Mouse (Mus musculus) hindbrain, embryonic 10.5 days (tissue): ENCODE measurements around the gene Peli1. TPM values are rescaled to one million over a fixed set of nuclear protein-coding genes. Genes with fewer than 3 reads are reported as not detected.

Experiments used
- DNase-seq: peaks from one replicate; pipeline ENCODE4 v3.0.0-alpha.2; 2017; ENCODE audit warnings: low spot score
- H3K27ac ChIP-seq: fragments of 300-500 bp; sonication (generic); 2 replicates; pipeline ENCODE4 v1.5.1; 2016; ENCODE audit warnings: mild to moderate bottlenecking, moderate library complexity
- H3K27me3 ChIP-seq: fragments of 300-500 bp; sonication (generic); 2 replicates; pipeline ENCODE4 v1.6.1; 2016; ENCODE audit warnings: mild to moderate bottlenecking; ENCODE audit not compliant: poor library complexity, insufficient read depth, severe bottlenecking
- H3K36me3 ChIP-seq: fragments of 300-500 bp; sonication (generic); 2 replicates; pipeline ENCODE4 v1.6.1; 2016; ENCODE audit warnings: mild to moderate bottlenecking, moderate library complexity
- H3K4me1 ChIP-seq: fragments of 300-500 bp; sonication (generic); replicated peaks from 2 replicates; pipeline ENCODE4 v1.6.1; 2016; ENCODE audit warnings: mild to moderate bottlenecking
- H3K4me3 ChIP-seq: fragments of 300-500 bp; sonication (generic); 2 replicates; pipeline ENCODE4 v1.5.1; 2016; ENCODE audit warnings: mild to moderate bottlenecking, moderate library complexity
- H3K9me3 ChIP-seq: fragments of 300-500 bp; sonication (generic); 2 replicates; pipeline ENCODE4 v1.6.1; 2016; ENCODE audit warnings: mild to moderate bottlenecking, moderate library complexity
- WGBS: fragments of 180-500 bp; shearing (Covaris S2); methylation state at CpG from one replicate; pipeline ENCODE4 v1.1.7; 2016; 5-methylcytosine and 5-hydroxymethylcytosine counted together
- polyA plus RNA-seq: library from polyadenylated mRNA; unstranded; fragments of >200 nt; fragmentation: Nextera tagmentation; extraction: Ambion mirVana; gene quantifications from 2 replicates; pipeline ENCODE4 v1.2.1, GENCODE M21; 2016

Gene Peli1
- polyA plus RNA-seq, 1 experiment from 2014 or later, result 75.9 TPM

GRCm38 (mm10) chr11:21100704-21101103, 9.6 kb downstream of the Peli1 start:
- 96% methylated on average over 1 of the region's 1 CpGs for WGBS

GRCm38 (mm10) chr11:21101286-21101685, 10.2 kb downstream of the Peli1 start:
- DNase-seq, result no peak
- Histone ChIP-seq H3K36me3 (peaks cover 19% of the 10 kb centered on the region), H3K9me3 (0 out of 2 replicates have a peak, but pooled peaks cover 2% of the 10 kb centered on the region), H3K4me3 (no peak overlapping the region), H3K27ac (no peak overlapping the region), H3K27me3 (no peaks in the 10 kb centered on the region), H3K4me1 (no peaks in the 10 kb centered on the region)
- WGBS, result 79% methylated on average over 4 of the region's 4 CpGs

More at GRCm38 (mm10) chr11:21100704-21101103, 9.6 kb downstream of the Peli1 start:
- H3K27ac ChIP-seq, result no peak overlapping the region
- peaks cover 22% of the 10 kb centered on the region for H3K36me3 ChIP-seq
- H3K27me3 ChIP-seq, result no peaks in the 10 kb centered on the region
- no peak for DNase-seq
- 0 out of 2 replicates have a peak, but pooled peaks cover 2% of the 10 kb centered on the region for H3K9me3 ChIP-seq
- H3K4me3 ChIP-seq, result no peak overlapping the region
- H3K4me1 ChIP-seq, result no peaks in the 10 kb centered on the region

- WGBS, result 96% methylated on average over 6 of the region's 6 CpGs
Observed at GRCm38 (mm10) chr11:21102273-21103005, 11.3 kb downstream of the Peli1 start.

GRCm38 (mm10) chr11:21103186-21103585, 12.1 kb downstream of the Peli1 start:
- no peak overlapping the region for H3K4me3 ChIP-seq
- H3K9me3 ChIP-seq, result no peaks in the 10 kb centered on the region
- H3K27ac ChIP-seq, result no peak overlapping the region
- H3K4me1 ChIP-seq, result 0 out of 2 replicates have a peak, but pooled peaks cover 7% of the 10 kb centered on the region
- no peak for DNase-seq
- WGBS, result 85% methylated on average over 2 of the region's 2 CpGs
- H3K36me3 ChIP-seq, result peaks cover 24% of the 10 kb centered on the region
- no peaks in the 10 kb centered on the region for H3K27me3 ChIP-seq

More at GRCm38 (mm10) chr11:21102273-21103005, 11.3 kb downstream of the Peli1 start:
- Histone ChIP-seq H3K4me1 (0 out of 2 replicates have a peak, but pooled peaks cover 7% of the 10 kb centered on the region), H3K4me3 (no peak overlapping the region), H3K27ac (no peak overlapping the region), H3K36me3 (peaks cover 23% of the 10 kb centered on the region), H3K27me3 (no peaks in the 10 kb centered on the region), H3K9me3 (no peaks in the 10 kb centered on the region)
- no peak for DNase-seq

- Histone ChIP-seq H3K36me3 (peaks cover 24% of the 10 kb centered on the region), H3K9me3 (no peaks in the 10 kb centered on the region), H3K4me3 (no peak overlapping the region), H3K27ac (no peak overlapping the region), H3K27me3 (no peaks in the 10 kb centered on the region), H3K4me1 (0 out of 2 replicates have a peak, but pooled peaks cover 7% of the 10 kb centered on the region)
- 98% methylated on average over 1 of the region's 1 CpGs for WGBS
- no peak for DNase-seq
Observed at GRCm38 (mm10) chr11:21105393-21105792, 14.3 kb downstream of the Peli1 start.

GRCm38 (mm10) chr11:21107120-21107519, 16.0 kb downstream of the Peli1 start:
- peaks cover 24% of the 10 kb centered on the region for H3K36me3 ChIP-seq
- no peak overlapping the region for H3K27ac ChIP-seq
- WGBS, result 94% methylated on average over 1 of the region's 1 CpGs
- H3K4me1 ChIP-seq, result 0 out of 2 replicates have a peak, but pooled peaks cover 7% of the 10 kb centered on the region
- no peaks in the 10 kb centered on the region for H3K9me3 ChIP-seq
- no peaks in the 10 kb centered on the region for H3K27me3 ChIP-seq
- no peak for DNase-seq
- H3K4me3 ChIP-seq, result no peak overlapping the region

GRCm38 (mm10) chr11:21109279-21109678, 18.2 kb downstream of the Peli1 start:
- H3K27ac ChIP-seq, result no peak overlapping the region
- H3K9me3 ChIP-seq, result no peaks in the 10 kb centered on the region
- 92% methylated on average over 2 of the region's 2 CpGs for WGBS
- 0 out of 2 replicates have a peak, but pooled peaks cover 7% of the 10 kb centered on the region for H3K4me1 ChIP-seq
- H3K36me3 ChIP-seq, result peaks cover 24% of the 10 kb centered on the region
- no peak overlapping the region for H3K4me3 ChIP-seq
- H3K27me3 ChIP-seq, result no peaks in the 10 kb centered on the region
- DNase-seq, result no peak

GRCm38 (mm10) chr11:21114516-21114915, 23.4 kb downstream of the Peli1 start:
- Histone ChIP-seq H3K36me3 (no peaks in the 10 kb centered on the region), H3K4me3 (no peak overlapping the region), H3K27ac (no peak overlapping the region), H3K27me3 (no peaks in the 10 kb centered on the region), H3K9me3 (no peaks in the 10 kb centered on the region), H3K4me1 (no peaks in the 10 kb centered on the region)
- 91% methylated on average over 2 of the region's 2 CpGs for WGBS
- DNase-seq, result no peak

- Histone ChIP-seq H3K9me3 (no peaks in the 10 kb centered on the region), H3K36me3 (no peaks in the 10 kb centered on the region), H3K4me3 (no peak overlapping the region), H3K4me1 (no peaks in the 10 kb centered on the region), H3K27me3 (no peaks in the 10 kb centered on the region), H3K27ac (no peak overlapping the region)
- no peak for DNase-seq
Observed at GRCm38 (mm10) chr11:21115804-21116203, 24.7 kb downstream of the Peli1 start.

GRCm38 (mm10) chr11:21116623-21117295, 25.7 kb downstream of the Peli1 start:
- no peaks in the 10 kb centered on the region for H3K36me3 ChIP-seq
- H3K27ac ChIP-seq, result no peak overlapping the region
- WGBS, result 88% methylated on average over 3 of the region's 3 CpGs
- DNase-seq, result no peak
- no peaks in the 10 kb centered on the region for H3K27me3 ChIP-seq
- H3K9me3 ChIP-seq, result no peaks in the 10 kb centered on the region
- H3K4me3 ChIP-seq, result no peak overlapping the region
- H3K4me1 ChIP-seq, result 0 out of 2 replicates have a peak, but pooled peaks cover 1% of the 10 kb centered on the region

GRCm38 (mm10) chr11:21121737-21122136, 30.6 kb downstream of the Peli1 start:
- Histone ChIP-seq H3K9me3 (peaks cover 8% of the 10 kb centered on the region; the same call in 1 of the 2 replicates), H3K4me1 (0 out of 2 replicates have a peak, but pooled peaks cover 4% of the 10 kb centered on the region), H3K4me3 (no peak overlapping the region), H3K27ac (no peak overlapping the region), H3K27me3 (no peaks in the 10 kb centered on the region), H3K36me3 (peaks cover 22% of the 10 kb centered on the region)
- 88% methylated on average over 2 of the region's 2 CpGs for WGBS
- DNase-seq, result no peak

- Histone ChIP-seq H3K9me3 (peaks cover 8% of the 10 kb centered on the region; the same call in 1 of the 2 replicates), H3K4me1 (0 out of 2 replicates have a peak, but pooled peaks cover 4% of the 10 kb centered on the region), H3K27ac (no peak overlapping the region), H3K4me3 (no peak overlapping the region), H3K27me3 (no peaks in the 10 kb centered on the region), H3K36me3 (peaks cover 23% of the 10 kb centered on the region)
- DNase-seq, result no peak
- WGBS, result 79% methylated on average over 2 of the region's 2 CpGs
Observed at GRCm38 (mm10) chr11:21122399-21122798, 31.3 kb downstream of the Peli1 start.

- WGBS, result 93% methylated on average over 2 of the region's 2 CpGs
- H3K27ac ChIP-seq, result no peak overlapping the region
- H3K36me3 ChIP-seq, result peaks cover 31% of the 10 kb centered on the region
- no peak overlapping the region for H3K4me3 ChIP-seq
- no peaks in the 10 kb centered on the region for H3K4me1 ChIP-seq
- DNase-seq, result no peak
- peaks cover 17% of the 10 kb centered on the region; the same call in 1 of the 2 replicates for H3K9me3 ChIP-seq
- no peaks in the 10 kb centered on the region for H3K27me3 ChIP-seq
Observed at GRCm38 (mm10) chr11:21131692-21132091, 40.6 kb downstream of the Peli1 start.
